Mouse (Mus musculus): ENCODE results near the gene Trf. TPM values are rescaled to one million over a fixed set of nuclear protein-coding genes. Genes with fewer than 3 reads are reported as not detected.

Trf gene
- polyA plus RNA-seq, 1 experiment from 2014 or later = 83.4 TPM

- no peak overlapping the region for H3K4me3 ChIP-seq (ENCODE audit: low read depth, low read length)
- H3K4me2 ChIP-seq (replicated peaks; ENCODE audit: low read depth) = no peak overlapping the region
- WGBS = 43% methylated on average over 7 of the region's 7 CpGs
- H3K9me3 ChIP-seq (ENCODE audit: control insufficient read depth, low read length) = no peaks in the 10 kb centered on the region
- DNase-seq (ENCODE audit: low spot score) = peak; percentile 25
- ATAC-seq (ENCODE audit: low FRiP score, low TSS enrichment) = peak; percentile 25; the same call in 1 of the 2 replicates
- H3K36me3 ChIP-seq (ENCODE audit: control insufficient read depth, insufficient read depth, low read length) = no peaks in the 10 kb centered on the region
- H3K27me3 ChIP-seq (ENCODE audit: control insufficient read depth, insufficient read depth, low read length) = no peaks in the 10 kb centered on the region
- TF ChIP-seq EP300 (optimal IDR thresholded peaks at IDR 0.05) (no peak), CTCF (IDR thresholded peaks at IDR 0.05; ENCODE audit: low read depth) (no peak)
- H3K4me1 ChIP-seq (replicated peaks; ENCODE audit: control insufficient read depth, insufficient read depth) = no peaks in the 10 kb centered on the region
- no peak overlapping the region for H3K9ac ChIP-seq (ENCODE audit: low read length)
- H3K27ac ChIP-seq (replicated peaks) = no peak overlapping the region
These were observed 4.4 kb upstream of the Trf start for GRCm38 (mm10) chr9:103234565-103235165.

- H3K4me3 ChIP-seq (ENCODE audit: low read depth, low read length) = no peak overlapping the region
- DNase-seq (ENCODE audit: low spot score) (peak; percentile 27), ATAC-seq (ENCODE audit: low FRiP score, low TSS enrichment) (peak; percentile 13; the same call in 1 of the 2 replicates)
- no peak overlapping the region for H3K27ac ChIP-seq (replicated peaks)
- no peak overlapping the region for H3K4me2 ChIP-seq (replicated peaks; ENCODE audit: low read depth)
- TF ChIP-seq CTCF (IDR thresholded peaks at IDR 0.05; ENCODE audit: low read depth) (no peak), EP300 (optimal IDR thresholded peaks at IDR 0.05) (no peak)
- H3K4me1 ChIP-seq (replicated peaks; ENCODE audit: control insufficient read depth, insufficient read depth) = no peaks in the 10 kb centered on the region
- 64% methylated on average over 7 of the region's 7 CpGs for WGBS
- no peaks in the 10 kb centered on the region for H3K36me3 ChIP-seq (ENCODE audit: control insufficient read depth, insufficient read depth, low read length)
- H3K9me3 ChIP-seq (ENCODE audit: control insufficient read depth, low read length) = no peaks in the 10 kb centered on the region
- H3K9ac ChIP-seq (ENCODE audit: low read length) = no peak overlapping the region
- no peaks in the 10 kb centered on the region for H3K27me3 ChIP-seq (ENCODE audit: control insufficient read depth, insufficient read depth, low read length)
These were observed 3.8 kb upstream of the Trf start for GRCm38 (mm10) chr9:103234059-103234458.

GRCm38 (mm10) chr9:103233006-103233395, 2.8 kb upstream of the Trf start:
- no peaks in the 10 kb centered on the region for H3K9me3 ChIP-seq (ENCODE audit: control insufficient read depth, low read length)
- no peaks in the 10 kb centered on the region for H3K36me3 ChIP-seq (ENCODE audit: control insufficient read depth, insufficient read depth, low read length)
- H3K27me3 ChIP-seq (ENCODE audit: control insufficient read depth, insufficient read depth, low read length) = no peaks in the 10 kb centered on the region
- WGBS = 59% methylated on average over 7 of the region's 7 CpGs
- TF ChIP-seq EP300 (optimal IDR thresholded peaks at IDR 0.05) (no peak), CTCF (IDR thresholded peaks at IDR 0.05; ENCODE audit: low read depth) (no peak)
- no peak overlapping the region for H3K4me2 ChIP-seq (replicated peaks; ENCODE audit: low read depth)
- H3K9ac ChIP-seq (ENCODE audit: low read length) = no peak overlapping the region
- ATAC-seq (ENCODE audit: low FRiP score, low TSS enrichment) = no peak
- H3K4me1 ChIP-seq (replicated peaks; ENCODE audit: control insufficient read depth, insufficient read depth) = no peaks in the 10 kb centered on the region
- no peak overlapping the region for H3K4me3 ChIP-seq (ENCODE audit: low read depth, low read length)
- no peak for DNase-seq (ENCODE audit: low spot score)
- H3K27ac ChIP-seq (replicated peaks) = no peak overlapping the region

- WGBS = 93% methylated on average over 7 of the region's 7 CpGs
- no peaks in the 10 kb centered on the region for H3K27me3 ChIP-seq (ENCODE audit: control insufficient read depth, insufficient read depth, low read length)
- ATAC-seq (ENCODE audit: low FRiP score, low TSS enrichment) (no peak), DNase-seq (ENCODE audit: low spot score) (no peak)
- no peak overlapping the region for H3K9ac ChIP-seq (ENCODE audit: low read length)
- TF ChIP-seq EP300 (optimal IDR thresholded peaks at IDR 0.05) = no peak
- H3K36me3 ChIP-seq (ENCODE audit: control insufficient read depth, insufficient read depth, low read length) = no peaks in the 10 kb centered on the region
- H3K4me1 ChIP-seq (replicated peaks; ENCODE audit: control insufficient read depth, insufficient read depth) = no peaks in the 10 kb centered on the region
- H3K27ac ChIP-seq (replicated peaks) = no peak overlapping the region
- H3K9me3 ChIP-seq (ENCODE audit: control insufficient read depth, low read length) = no peaks in the 10 kb centered on the region
- no peak overlapping the region for H3K4me3 ChIP-seq (ENCODE audit: low read depth, low read length)
- no peak overlapping the region for H3K4me2 ChIP-seq (replicated peaks; ENCODE audit: low read depth)
These were observed 2.2 kb upstream of the Trf start for GRCm38 (mm10) chr9:103232232-103233005.

GRCm38 (mm10) chr9:103229037-103229867, 992 bp downstream of the Trf start:
- no peak overlapping the region for H3K4me3 ChIP-seq (ENCODE audit: low read depth, low read length)
- WGBS = 79% methylated on average over 15 of the region's 15 CpGs
- H3K4me2 ChIP-seq (replicated peaks; ENCODE audit: low read depth) = no peak overlapping the region
- no peak overlapping the region for H3K27ac ChIP-seq (replicated peaks)
- H3K36me3 ChIP-seq (ENCODE audit: control insufficient read depth, insufficient read depth, low read length) = no peaks in the 10 kb centered on the region
- ATAC-seq (ENCODE audit: low FRiP score, low TSS enrichment) (no peak), DNase-seq (ENCODE audit: low spot score) (no peak)
- H3K9me3 ChIP-seq (ENCODE audit: control insufficient read depth, low read length) = no peaks in the 10 kb centered on the region
- H3K9ac ChIP-seq (ENCODE audit: low read length) = no peak overlapping the region
- TF ChIP-seq EP300 (optimal IDR thresholded peaks at IDR 0.05) = no peak
- no peak for TF ChIP-seq CTCF (IDR thresholded peaks at IDR 0.05; ENCODE audit: low read depth)
- no peaks in the 10 kb centered on the region for H3K27me3 ChIP-seq (ENCODE audit: control insufficient read depth, insufficient read depth, low read length)
- H3K4me1 ChIP-seq (replicated peaks; ENCODE audit: control insufficient read depth, insufficient read depth) = no peaks in the 10 kb centered on the region
